Mouse (Mus musculus) bone marrow macrophage, adult 2 months (primary cell): ENCODE measurements at regions not wholly inside any gene's neighbourhood (a gene's known extent, or its start where the extent isn't known, plus 50 kb on each side); places are given as distances from the start of the nearest gene placed in this dataset.

Experiments used
- CTCF ChIP-seq: IDR thresholded peaks from 2 replicates; pipeline ENCODE4 v1.5.1; 2012; ENCODE audit warnings: low read depth, mild to moderate bottlenecking, low read length, moderate library complexity
- POLR2A ChIP-seq: IDR thresholded peaks from 2 replicates; pipeline ENCODE4 v1.6.1; 2012; ENCODE audit warnings: mild to moderate bottlenecking, low read depth, low read length, borderline replicate concordance

GRCm38 (mm10) chr9:89846973-89847372 is 62.7 kb upstream of the Rasgrf1 start:
- no peak for TF ChIP-seq POLR2A
- TF ChIP-seq CTCF: no peak
